Mouse (Mus musculus) brain, adult 2 months (tissue): Measurements from ENCODE around the gene Rgs13.

Experiments used
- DNase-seq: peaks from one replicate; pipeline ENCODE4 v3.0.0; 2011; ENCODE audit warnings: low read depth, low spot score

Rgs13 gene

GRCm38 (mm10) chr1:144177166-144177565 lies at the start of gene Rgs13:
Gene Rgs13, minus strand, starts transcription at chr1:144177372.
- peak; percentile 56 for DNase-seq

GRCm38 (mm10) chr1:144215230-144215629 lies 38.1 kb upstream of the Rgs13 start:
- DNase-seq: no peak

- DNase-seq: no peak
These were observed 33.7 kb upstream of the Rgs13 start for GRCm38 (mm10) chr1:144210912-144211311.

- no peak for DNase-seq
These were observed 29.3 kb upstream of the Rgs13 start for GRCm38 (mm10) chr1:144206281-144207061.

GRCm38 (mm10) chr1:144204766-144205165 lies 27.6 kb upstream of the Rgs13 start:
- DNase-seq: no peak

GRCm38 (mm10) chr1:144202939-144203338 lies 25.8 kb upstream of the Rgs13 start:
- peak; percentile 14 for DNase-seq

GRCm38 (mm10) chr1:144200496-144200895 lies 23.3 kb upstream of the Rgs13 start:
- no peak for DNase-seq

GRCm38 (mm10) chr1:144199538-144199937 lies 22.4 kb upstream of the Rgs13 start:
- no peak for DNase-seq

GRCm38 (mm10) chr1:144197684-144198083 lies 20.5 kb upstream of the Rgs13 start:
- DNase-seq: peak; percentile 77

GRCm38 (mm10) chr1:144186655-144187396 lies 9.7 kb upstream of the Rgs13 start:
- no peak for DNase-seq

- no peak for DNase-seq
These were observed 8.0 kb upstream of the Rgs13 start for GRCm38 (mm10) chr1:144184955-144185715.

GRCm38 (mm10) chr1:144183622-144184021 lies 6.5 kb upstream of the Rgs13 start:
- no peak for DNase-seq

GRCm38 (mm10) chr1:144179559-144179958 lies 2.4 kb upstream of the Rgs13 start:
- no peak for DNase-seq

- DNase-seq: no peak
These were observed 1.2 kb upstream of the Rgs13 start for GRCm38 (mm10) chr1:144178281-144178957.

- no peak for DNase-seq
These were observed 448 bp upstream of the Rgs13 start for GRCm38 (mm10) chr1:144177620-144178019.

GRCm38 (mm10) chr1:144174760-144175159 lies 2.4 kb downstream of the Rgs13 start:
- DNase-seq: no peak

- DNase-seq: no peak
These were observed 3.6 kb downstream of the Rgs13 start for GRCm38 (mm10) chr1:144173568-144174036.

- peak; percentile 59 for DNase-seq
These were observed 8.3 kb downstream of the Rgs13 start for GRCm38 (mm10) chr1:144168921-144169320.

- peak; percentile 62 for DNase-seq
These were observed 9.4 kb downstream of the Rgs13 start for GRCm38 (mm10) chr1:144167761-144168160.

- peak; percentile 43 for DNase-seq
These were observed 10.3 kb downstream of the Rgs13 start for GRCm38 (mm10) chr1:144166897-144167296.

GRCm38 (mm10) chr1:144166275-144166674 lies 10.9 kb downstream of the Rgs13 start:
- DNase-seq: no peak
